Mouse (Mus musculus): ENCODE results near the gene Prss22.

Prss22 gene

DNA sequence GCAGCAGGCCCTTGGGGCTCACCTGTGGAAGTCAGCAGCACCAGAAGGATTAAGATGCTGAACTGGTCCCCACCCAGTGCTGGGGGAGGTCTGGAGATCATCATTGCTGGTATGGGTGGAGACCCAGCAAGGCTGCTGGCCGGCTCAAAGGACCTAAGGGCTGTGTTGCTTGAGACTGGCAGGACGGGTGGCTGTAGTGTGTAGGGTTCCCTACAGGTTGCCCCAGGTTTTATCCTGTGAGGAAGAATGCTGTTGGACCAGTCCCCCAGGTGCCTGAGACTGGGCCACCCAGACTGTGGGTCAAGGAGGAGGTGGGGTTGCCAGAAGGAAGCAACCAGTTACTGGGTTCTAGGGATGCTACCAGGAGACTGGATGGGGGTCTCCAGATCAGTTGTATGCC lies at the start of gene Prss22:
Prss22 (minus strand) TSS at position 200 of the 400 bp plus-strand sequence.
- no peak for DNase-seq

DNA sequence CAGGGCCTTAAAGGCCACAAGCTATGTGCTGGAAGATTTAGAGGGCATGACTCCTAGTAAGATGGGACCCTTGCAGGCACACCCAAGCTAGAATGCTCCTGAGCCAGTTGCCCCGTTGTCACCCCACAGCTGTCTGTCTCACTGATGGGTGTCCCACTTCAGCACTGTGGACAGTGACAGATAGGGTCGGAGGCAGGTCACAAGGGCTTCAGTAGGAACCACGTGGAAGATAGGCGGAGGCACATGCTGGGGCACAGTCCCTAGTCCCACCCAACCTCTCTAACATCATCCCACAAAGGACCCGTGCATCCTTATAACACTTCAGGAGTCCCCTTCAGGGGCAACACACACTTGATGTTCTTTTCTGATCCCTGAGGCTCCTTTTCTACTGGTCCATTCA lies 48.1 kb upstream of the Prss22 start:
- DNase-seq = no peak

- no peak for DNase-seq
Measured at GRCm38 (mm10) chr17:24045608-24046007, 47.7 kb upstream of the Prss22 start.

DNA sequence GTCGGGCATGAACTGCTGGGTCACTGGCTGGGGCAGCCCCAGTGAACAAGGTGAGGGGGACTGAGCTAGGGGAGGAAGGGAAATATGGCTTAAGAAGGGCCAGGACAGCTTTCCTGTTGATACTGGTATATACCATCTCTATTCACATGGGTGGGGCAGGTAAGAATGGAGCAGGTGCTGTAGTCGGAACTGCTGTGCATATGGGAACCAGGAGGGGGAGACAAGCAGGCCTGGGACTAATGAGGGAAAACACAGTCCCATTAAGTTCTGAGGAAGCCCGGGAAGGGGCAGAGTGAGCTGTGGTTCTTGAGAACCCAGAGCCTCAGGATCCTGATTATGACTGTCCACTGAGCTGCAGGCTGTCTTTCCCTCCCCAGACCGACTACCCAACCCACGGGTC lies 46.6 kb upstream of the Prss22 start:
- no peak for DNase-seq

DNA sequence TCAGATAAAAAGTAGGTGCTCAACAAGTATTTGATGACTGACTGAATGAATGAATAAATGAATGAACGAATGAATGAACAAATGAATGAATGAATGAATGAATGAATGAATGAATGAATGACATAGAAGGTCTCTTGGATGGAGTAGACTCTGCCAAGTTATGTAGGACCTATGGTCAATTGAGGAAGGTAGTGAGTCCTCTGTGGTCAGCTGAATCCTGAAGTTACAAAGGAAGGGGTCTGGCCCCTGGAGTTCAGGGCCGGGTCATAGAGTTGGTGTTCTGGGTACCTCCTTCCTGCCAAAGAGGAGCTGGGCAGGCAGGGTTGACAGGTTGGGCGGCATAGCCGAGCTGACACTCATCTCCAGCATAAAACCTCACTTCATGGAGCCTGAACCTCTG lies 39.9 kb upstream of the Prss22 start, which contains the start of gene Prss27:
Prss27 (plus strand) TSS at position 301 of the 400 bp plus-strand sequence.
- no peak for DNase-seq

GRCm38 (mm10) chr17:24037360-24037759 lies 39.5 kb upstream of the Prss22 start:
- no peak for DNase-seq

DNA sequence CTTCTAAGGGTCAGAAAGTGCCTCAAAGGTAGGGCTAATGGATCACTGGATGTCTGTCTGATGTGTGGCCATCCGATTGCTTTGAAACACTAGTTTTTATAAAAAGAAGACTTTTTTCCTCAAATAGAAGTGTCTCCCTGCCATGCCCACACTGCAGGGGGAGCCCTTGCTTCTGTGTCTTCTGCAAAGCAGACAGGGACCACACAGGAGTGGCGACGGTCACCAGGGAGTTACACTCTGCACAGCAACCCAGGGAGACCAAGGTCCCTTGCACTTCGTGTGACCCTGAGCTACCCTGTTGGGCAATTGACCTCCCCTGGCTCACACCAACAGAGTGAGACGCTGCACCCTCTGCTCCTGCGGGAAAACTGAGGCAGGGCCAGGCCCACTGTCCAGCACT lies 39.1 kb upstream of the Prss22 start:
- no peak for DNase-seq

- DNase-seq = no peak
Measured at GRCm38 (mm10) chr17:24035087-24035486, 37.2 kb upstream of the Prss22 start.

DNA sequence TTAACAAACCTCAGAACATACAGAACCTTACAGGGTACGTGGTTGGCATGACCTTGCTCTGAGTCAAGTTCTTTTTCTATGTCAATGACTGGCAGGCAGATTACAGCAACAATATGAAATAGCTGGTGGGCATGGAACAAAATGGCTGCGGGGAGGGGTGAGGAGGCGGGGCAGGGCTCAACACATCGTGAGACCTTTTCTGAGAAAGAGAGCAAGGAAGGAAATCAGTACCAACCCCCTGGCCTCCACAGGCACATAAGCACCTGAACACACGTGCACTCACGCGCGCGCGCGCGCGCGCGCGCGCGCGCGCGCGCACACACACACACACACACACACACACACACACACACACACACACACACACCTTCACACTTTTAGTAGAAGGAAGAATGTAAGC lies 32.7 kb upstream of the Prss22 start:
- DNase-seq = no peak

- DNase-seq = no peak
Measured at GRCm38 (mm10) chr17:24029477-24029876, 31.6 kb upstream of the Prss22 start.

DNA sequence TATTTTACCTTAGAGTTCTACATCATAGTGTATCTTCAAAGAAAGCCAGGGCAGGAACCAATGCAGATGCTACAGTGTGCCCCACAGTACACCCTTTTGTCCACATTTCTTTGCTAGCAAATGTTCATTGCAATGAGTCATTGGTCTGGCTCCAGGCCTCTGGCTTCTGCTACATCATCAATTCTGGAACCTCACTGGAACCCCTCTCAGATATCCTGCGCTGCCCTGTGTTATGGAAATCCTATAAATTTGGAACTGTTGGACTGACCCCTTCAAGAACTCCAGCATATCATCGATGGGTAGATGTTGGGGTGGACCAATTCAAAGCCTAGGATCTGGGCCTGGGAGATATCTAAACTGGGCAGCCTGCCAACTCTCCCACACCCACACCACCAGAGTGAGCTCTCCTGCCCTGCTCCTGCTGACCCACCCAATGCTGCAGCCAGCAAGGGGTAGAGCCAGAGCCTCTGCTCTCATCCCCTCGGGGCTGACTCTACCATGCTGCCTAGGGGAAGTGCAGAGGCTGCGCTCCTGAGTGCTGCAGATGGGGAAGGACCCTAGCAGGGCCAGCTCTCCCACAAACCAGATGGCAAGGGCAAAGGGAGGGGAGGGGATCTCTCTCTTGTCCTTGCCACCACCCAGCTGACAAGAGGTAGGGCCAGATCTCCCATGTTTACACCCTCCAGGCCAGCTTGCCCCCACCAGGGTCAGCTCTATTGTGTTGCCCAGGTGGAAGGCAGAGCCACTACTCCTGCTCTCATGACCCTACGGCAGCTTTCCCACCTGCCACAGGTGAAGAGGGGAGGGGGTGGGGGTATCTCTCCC lies 23.7 kb upstream of the Prss22 start:
- DNase-seq = no peak

GRCm38 (mm10) chr17:24020696-24021095 lies 22.8 kb upstream of the Prss22 start:
- no peak for DNase-seq

DNA sequence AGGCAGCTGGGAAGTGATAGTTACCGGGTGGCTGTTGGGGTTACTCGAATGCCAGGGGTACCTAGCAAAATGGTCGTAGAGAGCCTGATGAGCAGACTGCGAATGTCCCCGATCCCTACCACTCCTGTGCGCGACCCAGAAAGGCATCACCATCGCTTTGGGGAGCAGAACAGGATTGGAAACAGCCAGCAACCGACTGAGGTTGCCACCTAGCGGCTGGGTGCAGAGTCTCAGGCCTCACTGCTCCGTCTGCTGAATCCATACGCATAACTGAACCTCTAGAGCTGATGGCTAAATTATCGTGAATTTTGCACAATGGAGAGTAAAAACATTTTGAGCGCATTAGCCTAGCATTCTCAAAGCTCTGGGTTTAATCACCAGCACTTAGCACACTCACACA lies 17.8 kb upstream of the Prss22 start:
- DNase-seq = no peak

- no peak for DNase-seq
Measured at GRCm38 (mm10) chr17:24014433-24014965, 16.6 kb upstream of the Prss22 start.

DNA sequence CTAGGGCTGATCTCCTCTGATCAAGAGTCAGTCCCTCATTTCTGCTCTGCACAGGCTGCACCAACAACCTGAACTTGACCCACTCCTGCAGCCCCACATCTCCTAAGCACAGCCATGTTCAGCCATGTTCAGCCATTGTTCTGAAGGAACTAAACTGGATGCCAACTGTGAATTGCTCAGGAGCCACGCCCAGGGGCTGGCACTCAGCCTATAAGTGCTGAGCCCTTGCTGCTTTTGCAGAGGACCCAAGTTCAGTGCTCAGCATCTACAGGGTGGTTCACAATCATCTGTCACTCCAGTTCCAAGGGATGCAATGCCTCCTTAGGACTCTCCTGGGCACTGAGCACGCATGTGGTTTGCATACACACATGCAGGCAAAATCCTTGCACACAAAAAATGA lies 15.0 kb upstream of the Prss22 start:
- DNase-seq = no peak

DNA sequence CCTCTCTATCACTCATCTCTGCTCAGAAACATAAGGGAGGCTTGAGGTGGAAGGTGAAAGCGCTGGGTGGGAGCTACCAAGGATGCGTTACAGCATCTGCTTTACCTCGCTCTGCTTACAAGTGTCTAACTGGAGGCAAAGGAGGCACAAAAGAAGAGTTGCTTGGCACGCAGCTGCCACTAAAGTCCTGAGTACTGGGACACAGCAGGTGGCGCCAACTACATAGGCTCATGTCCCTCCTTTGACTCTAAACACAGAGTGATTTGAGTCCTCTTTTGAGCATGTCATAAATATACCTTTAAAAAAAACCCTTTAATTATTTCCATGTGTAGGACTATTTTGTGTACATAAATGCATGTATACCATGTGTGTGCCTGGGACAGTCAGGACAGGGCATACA lies 11.7 kb upstream of the Prss22 start:
- DNase-seq = no peak

DNA sequence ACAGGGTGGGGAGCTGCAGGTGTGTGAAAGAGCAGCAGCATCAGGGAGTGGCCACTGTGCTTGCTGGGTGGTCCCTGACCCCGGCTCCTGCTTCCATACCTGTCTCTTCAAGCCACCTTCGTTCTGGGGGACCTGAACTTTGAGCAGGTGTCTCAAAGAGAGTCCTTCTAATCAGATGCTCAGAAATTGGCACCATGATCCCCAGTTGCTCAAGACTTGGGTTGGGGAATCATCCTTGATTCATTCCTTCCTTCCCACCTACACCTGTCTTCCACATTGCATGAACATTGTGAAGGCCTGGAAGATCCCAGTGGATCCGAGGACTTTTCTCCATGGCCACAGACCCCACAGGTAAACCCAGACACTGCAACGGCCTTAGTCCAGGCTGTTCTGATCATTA lies 10.2 kb upstream of the Prss22 start:
- no peak for DNase-seq

- no peak for DNase-seq
Measured at GRCm38 (mm10) chr17:24007391-24007790, 9.5 kb upstream of the Prss22 start.

DNA sequence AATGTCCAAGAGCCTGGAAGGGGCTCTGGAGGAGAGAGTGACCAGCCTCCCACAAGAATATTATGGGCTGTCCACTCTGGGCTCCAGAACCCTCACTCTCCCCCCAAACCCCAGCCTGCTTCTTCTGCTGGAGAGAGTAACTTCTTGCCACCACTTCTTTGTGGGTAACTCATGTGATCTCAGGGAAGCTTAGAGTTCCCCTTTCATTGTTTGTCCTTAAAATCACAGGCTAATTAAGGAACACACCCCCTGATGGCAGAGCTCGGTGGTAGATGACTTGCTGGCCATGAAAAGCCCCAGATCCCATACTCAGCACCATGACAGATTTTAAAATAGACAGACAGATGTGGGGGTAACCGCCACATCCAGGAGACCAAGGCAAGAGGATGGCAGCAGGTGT lies 9.0 kb upstream of the Prss22 start:
- DNase-seq = no peak

DNA sequence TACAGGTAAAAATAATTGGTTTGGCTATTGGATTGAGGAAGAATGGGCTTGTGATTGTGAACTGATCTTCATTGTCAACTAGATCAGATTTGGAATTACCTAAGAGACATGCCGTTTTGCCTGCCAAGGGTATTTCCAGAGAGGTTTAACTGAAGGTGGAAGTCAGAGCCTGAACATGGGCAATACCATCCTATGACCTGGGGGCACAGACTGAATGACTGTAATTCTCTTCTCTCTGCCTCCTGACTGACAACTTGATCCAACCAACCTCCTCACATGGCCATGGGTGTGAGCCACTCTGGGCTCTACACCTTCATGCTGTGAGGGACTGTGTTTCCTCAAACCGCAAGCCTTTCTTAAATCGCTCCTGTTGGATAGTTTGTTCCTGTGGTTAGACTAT lies 7.1 kb upstream of the Prss22 start:
- no peak for DNase-seq

- no peak for DNase-seq
Measured at GRCm38 (mm10) chr17:24004071-24004665, 6.3 kb upstream of the Prss22 start.

DNA sequence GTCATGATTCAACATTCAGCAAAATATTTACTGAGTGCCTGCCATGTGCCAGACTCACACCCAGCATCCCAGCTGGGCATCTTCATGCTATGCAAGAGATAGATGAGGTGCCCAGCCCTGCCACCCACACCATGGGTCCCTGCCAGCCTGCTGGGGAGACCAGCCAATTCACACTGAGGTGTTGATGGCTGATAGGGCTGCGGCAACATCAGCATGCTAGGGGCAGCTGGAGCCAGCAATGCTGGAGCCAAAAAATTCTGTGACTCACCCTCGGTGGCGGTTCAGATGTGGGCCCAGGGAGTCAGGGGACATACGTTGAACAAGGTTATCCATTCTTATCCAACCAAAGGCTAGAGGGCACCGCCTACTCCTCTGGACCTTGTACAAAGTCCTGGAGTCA lies 2.5 kb upstream of the Prss22 start:
- DNase-seq = no peak

DNA sequence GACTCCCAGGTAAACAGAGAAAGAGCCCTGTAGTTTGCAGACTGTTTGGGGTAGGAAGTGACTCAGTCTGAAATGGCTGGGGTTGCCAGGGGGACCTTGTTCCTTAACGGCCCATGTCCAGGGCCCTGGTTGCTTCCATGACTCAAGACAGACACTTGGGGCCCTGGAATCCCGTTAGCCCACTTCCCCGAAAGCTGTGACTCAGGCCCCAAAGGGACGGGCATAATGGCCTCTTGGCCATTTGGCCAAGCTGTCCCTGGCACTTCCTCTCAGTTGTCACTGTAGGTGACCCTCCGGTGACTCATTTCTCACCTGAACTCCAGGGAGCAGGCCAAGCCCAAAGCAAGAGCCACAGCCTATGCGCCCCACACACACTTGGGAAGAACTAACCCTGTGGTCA lies 483 bp upstream of the Prss22 start:
- DNase-seq = no peak

GRCm38 (mm10) chr17:23995421-23995820 lies 2.5 kb downstream of the Prss22 start:
- DNase-seq = no peak
